Comparison of ENCODE assay signal across 26 mouse cellular contexts in the genomic region with DNA sequence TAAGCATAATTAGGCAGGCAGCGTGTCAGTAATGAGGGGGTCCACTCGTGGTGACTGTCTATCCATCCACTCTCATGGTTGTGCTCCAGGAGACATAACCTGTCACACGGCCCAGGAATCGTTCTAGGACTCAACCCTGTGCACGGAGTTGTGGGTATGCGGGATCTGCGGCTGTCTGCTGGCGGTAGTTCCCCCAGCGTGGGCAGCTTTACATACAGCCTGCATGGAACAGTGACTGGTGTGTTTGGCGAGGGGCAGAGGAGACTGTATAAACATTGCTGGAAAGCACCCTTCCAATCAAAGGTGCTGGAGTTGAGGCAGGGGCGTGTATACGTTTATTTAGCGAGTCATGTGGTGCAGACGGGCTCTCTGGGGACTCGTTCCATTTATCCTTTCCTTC. TPM values are rescaled to one million over a fixed set of nuclear protein-coding genes. Genes with fewer than 3 reads are reported as not detected.
A peak's percentile ranks its signal among the peaks of the same experiment; 100 is the strongest.
DNase-seq lines count a peak whose midpoint lies in the region; ATAC-seq and TF ChIP-seq lines count a peak whose summit lies in the region.
"Had no signal": no experiment of that assay in that cellular context is flagged by ENCODE, and none has a peak within 500 bp of the region (broad histone marks: within the 10 kb centered on the region; RNA-seq: fewer than 3 reads in every experiment).

No protein-coding gene starts in this region.

- TF ChIP-seq CTCF in forebrain, postnatal 0 days (IDR thresholded peaks at IDR 0.05; ENCODE audit: low read depth): no peak

- no peak overlapping the region for H3K9ac ChIP-seq in forebrain, embryonic 14.5 days (ENCODE audit: low read length)
- no peak overlapping the region for H3K9ac ChIP-seq in forebrain, postnatal 0 days
- H3K9ac ChIP-seq in lung, embryonic 15.5 days: no peak overlapping the region
- H3K9ac ChIP-seq in stomach, embryonic 15.5 days: no peak overlapping the region
- H3K9ac ChIP-seq: embryonic facial prominence, embryonic 15.5 days; heart, embryonic 13.5 days; hindbrain, embryonic 14.5 days; limb, embryonic 12.5 days; liver, embryonic 13.5 days; midbrain, embryonic 12.5 days had no signal

- no peaks in the 10 kb centered on the region for H3K36me3 ChIP-seq in forebrain, embryonic 14.5 days (ENCODE audit: control insufficient read depth, insufficient read depth, low read length)
- no peaks in the 10 kb centered on the region for H3K36me3 ChIP-seq in forebrain, postnatal 0 days (ENCODE audit: insufficient read depth)
- no peaks in the 10 kb centered on the region for H3K36me3 ChIP-seq in lung, embryonic 15.5 days
- H3K36me3 ChIP-seq in stomach, embryonic 15.5 days: no peaks in the 10 kb centered on the region
- H3K36me3 ChIP-seq: embryonic facial prominence, embryonic 15.5 days; forebrain, embryonic 10.5 days; heart, embryonic 13.5 days; limb, embryonic 12.5 days; liver, embryonic 13.5 days; midbrain, embryonic 12.5 days had no signal

- H3K27me3 ChIP-seq in forebrain, embryonic 14.5 days (replicated peaks; ENCODE audit: control insufficient read depth, insufficient read depth, low read length): no peaks in the 10 kb centered on the region
- no peaks in the 10 kb centered on the region for H3K27me3 ChIP-seq in forebrain, postnatal 0 days (ENCODE audit: insufficient read depth, low read length)
- H3K27me3 ChIP-seq in lung, embryonic 15.5 days: no peaks in the 10 kb centered on the region
- no peaks in the 10 kb centered on the region for H3K27me3 ChIP-seq in stomach, embryonic 15.5 days (replicated peaks)
- H3K27me3 ChIP-seq: embryonic facial prominence, embryonic 15.5 days; limb, embryonic 12.5 days; liver, embryonic 13.5 days; midbrain, embryonic 12.5 days had no signal

- no peak overlapping the region for H3K4me3 ChIP-seq in forebrain, embryonic 14.5 days (ENCODE audit: low read depth, low read length)
- no peak overlapping the region for H3K4me3 ChIP-seq in forebrain, postnatal 0 days (ENCODE audit: low read depth, low read length)
- no peak overlapping the region for H3K4me3 ChIP-seq in lung, embryonic 15.5 days
- H3K4me3 ChIP-seq in stomach, embryonic 15.5 days (replicated peaks): no peak overlapping the region
- H3K4me3 ChIP-seq: embryonic facial prominence, embryonic 15.5 days; forebrain, embryonic 10.5 days; heart, embryonic 13.5 days; limb, embryonic 12.5 days; liver, embryonic 13.5 days; midbrain, embryonic 12.5 days had no signal

- WGBS in forebrain, embryonic 14.5 days: 78% methylated on average over 15 of the region's 15 CpGs
- 75% methylated on average over 15 of the region's 15 CpGs for WGBS in forebrain, postnatal 0 days
- 26% methylated on average over 15 of the region's 15 CpGs for WGBS in lung, embryonic 15.5 days
- 41% methylated on average over 15 of the region's 15 CpGs for WGBS in stomach, embryonic 15.5 days

- H3K4me2 ChIP-seq in forebrain, embryonic 14.5 days (ENCODE audit: low read length): no peak overlapping the region
- H3K4me2 ChIP-seq in forebrain, postnatal 0 days (ENCODE audit: low read depth): no peak overlapping the region
- H3K4me2 ChIP-seq in lung, embryonic 15.5 days: peak overlapping the region; percentile 38
- peak overlapping the region; percentile 24; the same call in 1 of the 2 replicates for H3K4me2 ChIP-seq in stomach, embryonic 15.5 days
- H3K4me2 ChIP-seq: embryonic facial prominence, embryonic 15.5 days; heart, embryonic 13.5 days; hindbrain, embryonic 14.5 days; limb, embryonic 12.5 days; liver, embryonic 13.5 days; midbrain, embryonic 12.5 days had no signal

- H3K27ac ChIP-seq in forebrain, embryonic 14.5 days (ENCODE audit: low read depth, low read length): no peak overlapping the region
- H3K27ac ChIP-seq in forebrain, postnatal 0 days (ENCODE audit: low read depth, low read length): no peak overlapping the region
- H3K27ac ChIP-seq in lung, embryonic 15.5 days: no peak overlapping the region
- no peak overlapping the region for H3K27ac ChIP-seq in stomach, embryonic 15.5 days
- H3K27ac ChIP-seq: embryonic facial prominence, embryonic 15.5 days; forebrain, embryonic 10.5 days; heart, embryonic 13.5 days; hindbrain, embryonic 14.5 days; limb, embryonic 12.5 days; liver, embryonic 13.5 days; midbrain, embryonic 12.5 days had no signal

- no peaks in the 10 kb centered on the region for H3K9me3 ChIP-seq in forebrain, embryonic 14.5 days (replicated peaks; ENCODE audit: control insufficient read depth, low read length)
- H3K9me3 ChIP-seq in forebrain, postnatal 0 days (ENCODE audit: low read length): no peaks in the 10 kb centered on the region
- no peaks in the 10 kb centered on the region for H3K9me3 ChIP-seq in lung, embryonic 15.5 days
- H3K9me3 ChIP-seq in stomach, embryonic 15.5 days: no peaks in the 10 kb centered on the region
- H3K9me3 ChIP-seq: embryonic facial prominence, embryonic 15.5 days; forebrain, embryonic 10.5 days; heart, embryonic 13.5 days; limb, embryonic 12.5 days; liver, embryonic 13.5 days; midbrain, embryonic 12.5 days had no signal

- DNase-seq in forebrain, embryonic 14.5 days (ENCODE audit: low spot score): no peak
- no peak for DNase-seq in forebrain, postnatal 0 days
- no peak for DNase-seq in lung, postnatal 25 days (ENCODE audit: low spot score)
- peak; percentile 28 for DNase-seq in mesoderm, embryonic 11.5 days (ENCODE audit: low read depth, low spot score)
- DNase-seq in ovary, postnatal 14 days (ENCODE audit: low spot score): no peak
- no peak for DNase-seq in cerebellum, postnatal 25 days
- DNase-seq: adrenal gland, postnatal 25 days; cerebellum, adult 11-12 months; cerebellum, postnatal 14 days; heart, adult 18-20 months; kidney, adult 18-20 months; kidney, postnatal 25 days; liver, embryonic 13.5 days; lung, postnatal 36 days; right cerebral cortex, postnatal 4 days; thymus, postnatal 4 days had no signal

- H3K4me1 ChIP-seq in forebrain, embryonic 14.5 days (ENCODE audit: control insufficient read depth, insufficient read depth, low read length): peaks cover 7% of the 10 kb centered on the region
- no peaks in the 10 kb centered on the region for H3K4me1 ChIP-seq in forebrain, postnatal 0 days (ENCODE audit: insufficient read depth)
- H3K4me1 ChIP-seq in lung, embryonic 15.5 days: peaks cover 14% of the 10 kb centered on the region; the same call in 1 of the 2 replicates
- H3K4me1 ChIP-seq in stomach, embryonic 15.5 days: peaks cover 3% of the 10 kb centered on the region; the same call in 1 of the 2 replicates

- peak; percentile 38; the same call in 1 of the 2 replicates for ATAC-seq in forebrain, embryonic 14.5 days
- no peak for ATAC-seq in forebrain, postnatal 0 days
- 0 out of 2 replicates have a peak, but pooled peaks have one; percentile 21 for ATAC-seq in lung, embryonic 15.5 days (ENCODE audit: borderline replicate concordance, extremely low read depth, low FRiP score, low TSS enrichment)
- no peak for ATAC-seq in stomach, embryonic 15.5 days (ENCODE audit: insufficient read depth, low FRiP score, low read depth)
- ATAC-seq: CD4-positive, CD25-positive, alpha-beta regulatory T cell, adult 4 months had no signal

RNA-seq across cellular contexts. Expression of a gene that starts 58.5 kb away (rescaled TPM):
- 8.4 and 16.7 TPM in 2 replicates for polyA plus RNA-seq in forebrain, embryonic 14.5 days (2014; fragmentation: Nextera tagmentation; extraction: Ambion mirVana)
- 23.9 and 26.8 TPM in 2 replicates for total RNA-seq in forebrain, postnatal 0 days (2014; rRNA removed)
- polyA plus RNA-seq in forebrain, postnatal 0 days (2015; fragmentation: Nextera tagmentation; extraction: Ambion mirVana): 23.4 and 38.3 TPM in 2 replicates
- 0.55 and 0.61 TPM in 2 replicates for polyA plus RNA-seq in lung, embryonic 15.5 days (2015; fragmentation: Nextera tagmentation; extraction: Ambion mirVana)
- 1.3 and 1.7 TPM in 2 replicates for polyA plus RNA-seq in stomach, embryonic 15.5 days (2015; fragmentation: Nextera tagmentation; extraction: Ambion mirVana)
- total RNA-seq: heart, adult 18-20 months; heart, postnatal 25 days had no signal
- polyA plus RNA-seq: CD4-positive, CD25-positive, alpha-beta regulatory T cell, adult 4 months had no signal

Comparison
In these comparisons a context has a peak if more than half of its experiments do, and no peak if none do; other contexts are left out.
1. ATAC-seq: peak in forebrain, embryonic 14.5 days (single experiment) and lung, embryonic 15.5 days (single experiment); none in forebrain, postnatal 0 days (single experiment) and stomach, embryonic 15.5 days (single experiment).
2. H3K4me2 ChIP-seq: peak in lung, embryonic 15.5 days (single experiment) and stomach, embryonic 15.5 days (single experiment); none in forebrain, embryonic 14.5 days (single experiment) and forebrain, postnatal 0 days (single experiment).